Mouse (Mus musculus): Measurements from ENCODE around the gene Mcm10.
"Not testable (repeated sequence)": the region's sequence is repeated elsewhere in the genome, so short reads cannot be mapped to it uniquely, and the experiment has no call there.

Gene Mcm10

GRCm38 (mm10) chr2:4986798-4987197, 25.8 kb downstream of the Mcm10 start:
- no peak for DNase-seq (ENCODE audit: low read depth, low spot score)

- no peak for DNase-seq (ENCODE audit: low read depth, low spot score)
Measured at GRCm38 (mm10) chr2:4985000-4985399, 27.6 kb downstream of the Mcm10 start.

- DNase-seq (ENCODE audit: low read depth, low spot score), result no peak
Measured at GRCm38 (mm10) chr2:4983987-4984386, 28.6 kb downstream of the Mcm10 start.

GRCm38 (mm10) chr2:4978091-4978490, 34.5 kb downstream of the Mcm10 start:
- DNase-seq (ENCODE audit: low read depth, low spot score), result peak; percentile 79

- peak; percentile 74 for DNase-seq (ENCODE audit: low read depth, low spot score)
Measured at GRCm38 (mm10) chr2:4975807-4976206, 36.8 kb downstream of the Mcm10 start, which contains the start of gene Ucma. Gene Ucma (plus strand): TSS chr2:4976122.

GRCm38 (mm10) chr2:4969083-4969482, 43.5 kb downstream of the Mcm10 start:
- no peak for DNase-seq (ENCODE audit: low read depth, low spot score)

- DNase-seq (ENCODE audit: low read depth, low spot score), result no peak
Measured at GRCm38 (mm10) chr2:4967806-4968205, 44.8 kb downstream of the Mcm10 start.

- no peak for DNase-seq (ENCODE audit: low read depth, low spot score)
Measured at GRCm38 (mm10) chr2:4958039-4958438, 54.6 kb downstream of the Mcm10 start.

- DNase-seq (ENCODE audit: low read depth, low spot score), result no peak
Measured at GRCm38 (mm10) chr2:4954216-4954760, 58.3 kb downstream of the Mcm10 start.

GRCm38 (mm10) chr2:4950986-4951385, 61.6 kb downstream of the Mcm10 start:
- no peak for DNase-seq (ENCODE audit: low read depth, low spot score)

GRCm38 (mm10) chr2:4949691-4950090, 62.9 kb downstream of the Mcm10 start:
- not testable (repeated sequence) for DNase-seq (ENCODE audit: low read depth, low spot score)

GRCm38 (mm10) chr2:4940861-4941260, 71.7 kb downstream of the Mcm10 start:
- no peak for DNase-seq (ENCODE audit: low read depth, low spot score)
